Mouse (Mus musculus): ENCODE results near the gene Gm34653.

- TF ChIP-seq CTCF (IDR thresholded peaks at IDR 0.05; ENCODE audit: control insufficient read depth, insufficient read depth, low read length) (no peak), POLR2A (IDR thresholded peaks at IDR 0.05; ENCODE audit: borderline replicate concordance, control insufficient read depth, low read depth, low read length) (no peak)
Measured at GRCm38 (mm10) chr2:34804815-34805214, 28.0 kb upstream of the Gm34653 start.
